Mouse (Mus musculus) brain, embryonic 14.5 days (tissue): ENCODE data around the gene Sik3.

Experiments used
- CTCF ChIP-seq: fragments of 200-500 bp; IDR thresholded peaks from 2 replicates; pipeline ENCODE4 v1.5.1; 2012; ENCODE audit warnings: inconsistent platforms, mild to moderate bottlenecking, moderate library complexity, borderline replicate concordance; ENCODE audit not compliant: insufficient read depth, insufficient read length; ENCODE audit errors: extremely low read depth
- POLR2A ChIP-seq: fragments of 200-500 bp; IDR thresholded peaks from 2 replicates; pipeline ENCODE4 v1.6.1; 2012; ENCODE audit warnings: mild to moderate bottlenecking, inconsistent platforms, borderline replicate concordance; ENCODE audit not compliant: poor library complexity, insufficient read depth, insufficient read length, severe bottlenecking; ENCODE audit errors: extremely low read depth

GRCm38 (mm10) chr9:46011094-46011970, 1.3 kb upstream of the Sik3 start:
- TF ChIP-seq CTCF = no peak
- no peak for TF ChIP-seq POLR2A
